Mouse (Mus musculus) liver, embryonic 14.5 days (tissue): Measurements from ENCODE around the gene Rora. TPM values are rescaled to one million over a fixed set of nuclear protein-coding genes. Genes with fewer than 3 reads are reported as not detected.

Experiments used
- ATAC-seq: fragments of 200-750 bp; cut with Nextera tagmentation; 2 replicates; pipeline ENCODE4 v1.8.0; 2017; ENCODE audit warnings: moderate number of reproducible peaks, mild to moderate bottlenecking, moderate library complexity; ENCODE audit not compliant: insufficient read depth
- DNase-seq, 3 experiments: peaks; one replicate each; pipeline ENCODE4 v3.0.0-alpha.2; 2012 to 2013; ENCODE audit warnings: low read depth in 3 of 3, low spot score in 3 of 3
- H3K27ac ChIP-seq: fragments of 300-500 bp; sonication (generic); 2 replicates; pipeline ENCODE4 v1.5.1; 2014; ENCODE audit warnings: moderate library complexity, mild to moderate bottlenecking, control low read depth, inconsistent platforms
- H3K27me3 ChIP-seq: fragments of 300-500 bp; sonication (generic); 2 replicates; pipeline ENCODE4 v1.6.1; 2014; ENCODE audit warnings: mild to moderate bottlenecking, low read length, moderate library complexity; ENCODE audit not compliant: control insufficient read depth, insufficient read depth
- H3K36me3 ChIP-seq: fragments of 300-500 bp; sonication (generic); replicated peaks from 2 replicates; pipeline ENCODE4 v1.6.1; 2014; ENCODE audit warnings: low read depth; ENCODE audit not compliant: control insufficient read depth, insufficient read depth
- H3K4me1 ChIP-seq, 2 experiments: fragments of 200-500 bp in 1 of 2; fragments of 300-500 bp in 1 of 2; sonication (generic) in 1 of 2; replicated peaks; 2 replicates each; pipeline ENCODE4 v1.6.1; 2012 to 2014; ENCODE audit warnings: antibody characterized with exemption in 1 of 2, inconsistent platforms in 1 of 2, low read length in 1 of 2; ENCODE audit not compliant: control insufficient read depth in 2 of 2, insufficient read depth in 2 of 2
- H3K4me2 ChIP-seq: fragments of 300-500 bp; sonication (generic); 2 replicates; pipeline ENCODE4 v1.6.1; 2014; ENCODE audit warnings: low read depth, mild to moderate bottlenecking, control low read depth, moderate library complexity
- H3K4me3 ChIP-seq, 2 experiments: fragments of 200-500 bp in 1 of 2; fragments of 300-500 bp in 1 of 2; sonication (generic) in 1 of 2; 2 replicates each; pipeline ENCODE4 v1.5.1; 2012 to 2014; ENCODE audit warnings: low read depth in 2 of 2, low read length in 2 of 2, mild to moderate bottlenecking in 2 of 2, control low read depth in 1 of 2, inconsistent platforms in 1 of 2, moderate library complexity in 1 of 2; ENCODE audit not compliant: insufficient read depth in 1 of 2
- H3K9ac ChIP-seq: fragments of 300-500 bp; sonication (generic); replicated peaks from 2 replicates; pipeline ENCODE4 v1.6.1; 2014; ENCODE audit warnings: mild to moderate bottlenecking, control low read depth, moderate library complexity
- H3K9me3 ChIP-seq: fragments of 300-500 bp; sonication (generic); 2 replicates; pipeline ENCODE4 v1.6.1; 2016; ENCODE audit warnings: low read length, mixed read lengths; ENCODE audit not compliant: control insufficient read depth
- CTCF ChIP-seq: IDR thresholded peaks from 2 replicates; pipeline ENCODE4 v1.5.1; 2016; ENCODE audit warnings: antibody characterized with exemption, low read depth, control low read depth
- EP300 ChIP-seq: IDR thresholded peaks from 2 replicates; pipeline ENCODE4 v1.6.1; 2016; ENCODE audit warnings: antibody characterized with exemption, low read depth
- WGBS: fragments of 180-500 bp; shearing (Covaris S2); extraction: QIAGEN DNeasy Blood & Tissue Kit; methylation state at CpG from one replicate; pipeline ENCODE4 v1.1.7; 2014; ENCODE audit not compliant: insufficient replicate concordance; 5-methylcytosine and 5-hydroxymethylcytosine counted together
- polyA plus RNA-seq, 2 experiments: library from polyadenylated mRNA; depleted of rRNA in 1 of 2; stranded (reverse) in 1 of 2; unstranded in 1 of 2; fragments of >200 nt; fragmentation: Nextera tagmentation in 1 of 2; extraction: Ambion mirVana in 1 of 2; gene quantifications; 2 replicates each; pipeline versions ENCODE4 v1.2.1 to v1.2.3; 2012 to 2014

Gene Rora
- polyA plus RNA-seq, 2 experiments = 0.85 to 2.9 TPM

- no peak for DNase-seq
- Histone ChIP-seq H3K27me3 (no peaks in the 10 kb centered on the region), H3K9me3 (no peaks in the 10 kb centered on the region), H3K4me2 (no peak overlapping the region), H3K36me3 (no peaks in the 10 kb centered on the region), H3K9ac (no peak overlapping the region), H3K27ac (no peak overlapping the region), H3K4me1 (no peaks in the 10 kb centered on the region), H3K4me3 (no peak overlapping the region)
- no peak for TF ChIP-seq EP300
- WGBS = 68% methylated on average over 6 of the region's 6 CpGs
- ATAC-seq = no peak
These were observed 331.5 kb downstream of the Rora start for GRCm38 (mm10) chr9:68985046-68985445.

GRCm38 (mm10) chr9:68985796-68986195 is 332.2 kb downstream of the Rora start:
- no peaks in the 10 kb centered on the region for H3K4me1 ChIP-seq
- DNase-seq (no peak), ATAC-seq (no peak)
- TF ChIP-seq CTCF = no peak
- no peak overlapping the region for H3K27ac ChIP-seq
- H3K9ac ChIP-seq = no peak overlapping the region
- H3K4me2 ChIP-seq = no peak overlapping the region
- no peak overlapping the region for H3K4me3 ChIP-seq
- H3K27me3 ChIP-seq = no peaks in the 10 kb centered on the region
- no peaks in the 10 kb centered on the region for H3K9me3 ChIP-seq
- 54% methylated on average over 3 of the region's 3 CpGs for WGBS
- H3K36me3 ChIP-seq = no peaks in the 10 kb centered on the region

- no peaks in the 10 kb centered on the region for H3K36me3 ChIP-seq
- H3K9ac ChIP-seq = no peak overlapping the region
- no peak overlapping the region for H3K4me3 ChIP-seq
- TF ChIP-seq EP300 (no peak), CTCF (no peak)
- no peak for ATAC-seq
- H3K4me1 ChIP-seq = no peaks in the 10 kb centered on the region
- H3K4me2 ChIP-seq = no peak overlapping the region
- no peaks in the 10 kb centered on the region for H3K9me3 ChIP-seq
- WGBS = 56% methylated on average over 6 of the region's 6 CpGs
- H3K27me3 ChIP-seq = no peaks in the 10 kb centered on the region
- no peak for DNase-seq
- H3K27ac ChIP-seq = no peak overlapping the region
These were observed 333.9 kb downstream of the Rora start for GRCm38 (mm10) chr9:68987290-68988042.

- Histone ChIP-seq H3K9me3 (no peaks in the 10 kb centered on the region), H3K4me3 (no peak overlapping the region), H3K27ac (no peak overlapping the region), H3K4me1 (no peaks in the 10 kb centered on the region), H3K4me2 (no peak overlapping the region), H3K27me3 (no peaks in the 10 kb centered on the region), H3K36me3 (no peaks in the 10 kb centered on the region), H3K9ac (no peak overlapping the region)
- ATAC-seq (no peak), DNase-seq (no peak)
- TF ChIP-seq EP300 = no peak
- TF ChIP-seq CTCF = no peak
- 49% methylated on average over 13 of the region's 13 CpGs for WGBS
These were observed 334.8 kb downstream of the Rora start for GRCm38 (mm10) chr9:68988162-68988911.

- no peaks in the 10 kb centered on the region for H3K27me3 ChIP-seq
- H3K27ac ChIP-seq = no peak overlapping the region
- no peak overlapping the region for H3K4me3 ChIP-seq
- TF ChIP-seq CTCF = no peak
- TF ChIP-seq EP300 = no peak
- no peak overlapping the region for H3K9ac ChIP-seq
- no peak for DNase-seq
- no peaks in the 10 kb centered on the region for H3K36me3 ChIP-seq
- 51% methylated on average over 7 of the region's 7 CpGs for WGBS
- no peak overlapping the region for H3K4me2 ChIP-seq
- H3K4me1 ChIP-seq = no peaks in the 10 kb centered on the region
- no peak for ATAC-seq
- H3K9me3 ChIP-seq = no peaks in the 10 kb centered on the region
These were observed 336.4 kb downstream of the Rora start for GRCm38 (mm10) chr9:68989885-68990449.
